Mouse (Mus musculus): ENCODE measurements around the gene Cdc42ep3. TPM values are rescaled to one million over a fixed set of nuclear protein-coding genes. Genes with fewer than 3 reads are reported as not detected.

Gene Cdc42ep3
- total RNA-seq, 2 experiments from 2014 or later = 6.7 to 8.6 TPM

GRCm38 (mm10) chr17:79290697-79291096 lies 64.2 kb downstream of the Cdc42ep3 start:
- DNase-seq = no peak

- no peak for DNase-seq
These were observed 67.6 kb downstream of the Cdc42ep3 start for GRCm38 (mm10) chr17:79287302-79287701.

GRCm38 (mm10) chr17:79285030-79285601 lies 69.8 kb downstream of the Cdc42ep3 start:
- no peak for DNase-seq

Measured in adrenal gland, postnatal 36 days (tissue).